Mouse (Mus musculus) megakaryocyte, embryonic 14.5 days (primary cell): Measurements from ENCODE around the gene Gm11127.

ENCODE experiments used
- FLI1 ChIP-seq: IDR thresholded peaks from 2 replicates; pipeline ENCODE4 v1.6.1; 2012; ENCODE audit warnings: low read length, inconsistent platforms, mixed read lengths
- GATA1 ChIP-seq: IDR thresholded peaks from 3 replicates; pipeline ENCODE4 v1.6.1; 2012; ENCODE audit warnings: mixed read lengths, low read length, inconsistent platforms, borderline replicate concordance

GRCm38 (mm10) chr17:36093936-36094335, 35.8 kb upstream of the Gm11127 start:
- TF ChIP-seq GATA1 (no peak), FLI1 (no peak)
